Mouse (Mus musculus) embryonic facial prominence, embryonic 13.5 days (tissue): ENCODE measurements around the gene Ctss. TPM values are rescaled to one million over a fixed set of nuclear protein-coding genes. Genes with fewer than 3 reads are reported as not detected.
"Not testable (repeated sequence)": the region's sequence is repeated elsewhere in the genome, so short reads cannot be mapped to it uniquely, and the experiment has no call there.

ENCODE experiments used
- ATAC-seq: fragments of 200-750 bp; cut with Nextera tagmentation; 2 replicates; pipeline ENCODE4 v1.8.0; 2017; ENCODE audit warnings: low read depth; ENCODE audit not compliant: insufficient number of reproducible peaks, insufficient read depth, low FRiP score, low TSS enrichment
- H3K27ac ChIP-seq: fragments of 300-500 bp; sonication (generic); 2 replicates; pipeline ENCODE4 v1.5.1; 2015; ENCODE audit warnings: moderate library complexity, mild to moderate bottlenecking, inconsistent platforms
- H3K27me3 ChIP-seq: fragments of 300-500 bp; sonication (generic); 2 replicates; pipeline ENCODE4 v1.6.1; 2015; ENCODE audit warnings: mild to moderate bottlenecking, inconsistent platforms
- H3K36me3 ChIP-seq: fragments of 300-500 bp; sonication (generic); 2 replicates; pipeline ENCODE4 v1.6.1; 2015; ENCODE audit warnings: mild to moderate bottlenecking, inconsistent platforms
- H3K4me1 ChIP-seq: fragments of 300-500 bp; sonication (generic); 2 replicates; pipeline ENCODE4 v1.6.1; 2015; ENCODE audit warnings: inconsistent platforms
- H3K4me2 ChIP-seq: fragments of 300-500 bp; sonication (generic); 2 replicates; pipeline ENCODE4 v1.6.1; 2015; ENCODE audit warnings: moderate library complexity, mild to moderate bottlenecking, inconsistent platforms
- H3K4me3 ChIP-seq: fragments of 300-500 bp; sonication (generic); 2 replicates; pipeline ENCODE4 v1.5.1; 2015; ENCODE audit warnings: mild to moderate bottlenecking, inconsistent platforms
- H3K9ac ChIP-seq: fragments of 300-500 bp; sonication (generic); 2 replicates; pipeline ENCODE4 v1.6.1; 2015; ENCODE audit warnings: mild to moderate bottlenecking, inconsistent platforms
- H3K9me3 ChIP-seq: fragments of 300-500 bp; sonication (generic); 2 replicates; pipeline ENCODE4 v1.6.1; 2016; ENCODE audit warnings: inconsistent platforms
- WGBS: fragments of 180-500 bp; shearing (Covaris S2); methylation state at CpG from one replicate; pipeline ENCODE4 v1.1.7; 2015; ENCODE audit warnings: mixed read lengths; 5-methylcytosine and 5-hydroxymethylcytosine counted together
- polyA plus RNA-seq: library from polyadenylated mRNA; unstranded; fragments of >200 nt; fragmentation: Nextera tagmentation; extraction: Ambion mirVana; gene quantifications from 2 replicates; pipeline ENCODE4 v1.2.1, GENCODE M21; 2015

The Ctss gene
- polyA plus RNA-seq, 1 experiment from 2014 or later, result 11.8 TPM

DNA sequence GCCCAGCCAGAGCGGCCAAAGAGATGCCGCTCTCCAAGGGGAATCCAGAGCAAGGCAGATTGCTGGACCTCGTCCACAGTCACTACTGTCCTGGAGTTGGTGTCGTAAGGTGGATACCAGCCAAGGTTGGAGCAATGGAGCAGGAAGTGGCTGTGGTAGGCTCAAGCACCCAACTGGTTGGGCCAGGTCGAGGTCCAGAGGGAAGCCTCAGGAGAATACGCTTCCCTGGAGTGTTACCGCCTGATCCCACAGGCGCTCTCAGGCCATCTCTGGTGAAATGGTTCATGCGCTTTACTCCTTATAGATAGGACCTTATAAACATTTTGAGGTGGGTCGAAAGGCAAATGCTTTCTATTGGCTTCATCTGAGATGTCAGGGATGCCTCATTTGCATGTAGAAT, 12.3 kb downstream of the Ctss start:
- Histone ChIP-seq H3K9ac (no peak overlapping the region), H3K36me3 (no peaks in the 10 kb centered on the region), H3K9me3 (no peaks in the 10 kb centered on the region), H3K4me3 (no peak overlapping the region), H3K4me2 (no peak overlapping the region), H3K27ac (no peak overlapping the region), H3K27me3 (no peaks in the 10 kb centered on the region), H3K4me1 (no peaks in the 10 kb centered on the region)
- 90% methylated on average over 10 of the region's 10 CpGs for WGBS
- ATAC-seq, result no peak

GRCm38 (mm10) chr3:95539837-95540236, 13.3 kb downstream of the Ctss start:
- no peaks in the 10 kb centered on the region for H3K36me3 ChIP-seq

GRCm38 (mm10) chr3:95541186-95541585, 14.6 kb downstream of the Ctss start:
- H3K27me3 ChIP-seq, H3K27ac ChIP-seq, H3K4me3 ChIP-seq, ATAC-seq, H3K36me3 ChIP-seq, H3K4me2 ChIP-seq, H3K4me1 ChIP-seq, H3K9ac ChIP-seq, H3K9me3 ChIP-seq: not testable (repeated sequence)
- 73% methylated on average over 2 of the region's 2 CpGs for WGBS

More at GRCm38 (mm10) chr3:95539837-95540236, 13.3 kb downstream of the Ctss start:
- H3K4me3 ChIP-seq, result no peak overlapping the region
- no peak overlapping the region for H3K4me2 ChIP-seq
- H3K27me3 ChIP-seq, result no peaks in the 10 kb centered on the region
- no peak overlapping the region for H3K9ac ChIP-seq
- whole genome bisulfite sequencing, result 93% methylated on average over 4 of the region's 4 CpGs
- no peak for ATAC-seq
- no peak overlapping the region for H3K27ac ChIP-seq
- no peaks in the 10 kb centered on the region for H3K4me1 ChIP-seq
- no peaks in the 10 kb centered on the region for H3K9me3 ChIP-seq

- Histone ChIP-seq H3K27me3 (no peaks in the 10 kb centered on the region), H3K36me3 (no peaks in the 10 kb centered on the region), H3K4me3 (no peak overlapping the region), H3K27ac (no peak overlapping the region), H3K9ac (no peak overlapping the region), H3K4me2 (no peak overlapping the region), H3K4me1 (no peaks in the 10 kb centered on the region), H3K9me3 (no peaks in the 10 kb centered on the region)
- ATAC-seq, result no peak
Observed at GRCm38 (mm10) chr3:95542171-95542570, 15.6 kb downstream of the Ctss start.

- no peak overlapping the region for H3K27ac ChIP-seq
- no peak for ATAC-seq
- WGBS, result 68% methylated on average over 7 of the region's 7 CpGs
- no peaks in the 10 kb centered on the region for H3K27me3 ChIP-seq
- no peaks in the 10 kb centered on the region for H3K9me3 ChIP-seq
- no peaks in the 10 kb centered on the region for H3K4me1 ChIP-seq
- no peak overlapping the region for H3K4me2 ChIP-seq
- no peak overlapping the region for H3K9ac ChIP-seq
- H3K4me3 ChIP-seq, result no peak overlapping the region
- H3K36me3 ChIP-seq, result no peaks in the 10 kb centered on the region
Observed at GRCm38 (mm10) chr3:95542981-95543380, 16.4 kb downstream of the Ctss start.

DNA sequence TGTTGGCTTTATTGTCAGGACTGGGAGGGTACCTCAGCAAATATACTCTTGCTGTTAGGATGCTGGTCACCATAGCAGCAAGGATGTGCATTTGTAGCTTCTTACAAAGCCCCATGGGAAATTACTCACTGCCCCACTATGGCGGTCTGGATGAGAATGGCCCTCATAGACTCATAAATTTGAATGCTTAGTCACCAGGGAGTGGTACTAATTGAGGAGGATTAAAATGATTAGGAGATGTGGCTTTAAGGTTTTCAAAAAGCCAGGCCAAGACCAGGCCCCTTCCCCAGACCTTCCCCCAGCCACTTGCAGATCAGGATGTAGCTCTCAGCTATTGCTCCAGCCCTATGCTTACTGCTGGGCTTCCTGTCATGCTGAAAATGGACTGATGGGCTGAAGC, 23.6 kb downstream of the Ctss start:
- ATAC-seq, result no peak
- Histone ChIP-seq H3K27ac (no peak overlapping the region), H3K4me1 (no peaks in the 10 kb centered on the region), H3K4me2 (no peak overlapping the region), H3K36me3 (no peaks in the 10 kb centered on the region), H3K27me3 (no peaks in the 10 kb centered on the region), H3K4me3 (no peak overlapping the region), H3K9ac (no peak overlapping the region), H3K9me3 (no peaks in the 10 kb centered on the region)
- 90% methylated on average over 1 of the region's 1 CpGs for WGBS

- Histone ChIP-seq H3K4me1 (no peaks in the 10 kb centered on the region), H3K9ac (no peak overlapping the region), H3K27me3 (no peaks in the 10 kb centered on the region), H3K36me3 (no peaks in the 10 kb centered on the region), H3K27ac (no peak overlapping the region), H3K4me3 (no peak overlapping the region), H3K9me3 (no peaks in the 10 kb centered on the region), H3K4me2 (no peak overlapping the region)
- no peak for ATAC-seq
- 58% methylated on average over 3 of the region's 3 CpGs for WGBS
Observed at GRCm38 (mm10) chr3:95553986-95554385, 27.4 kb downstream of the Ctss start.

DNA sequence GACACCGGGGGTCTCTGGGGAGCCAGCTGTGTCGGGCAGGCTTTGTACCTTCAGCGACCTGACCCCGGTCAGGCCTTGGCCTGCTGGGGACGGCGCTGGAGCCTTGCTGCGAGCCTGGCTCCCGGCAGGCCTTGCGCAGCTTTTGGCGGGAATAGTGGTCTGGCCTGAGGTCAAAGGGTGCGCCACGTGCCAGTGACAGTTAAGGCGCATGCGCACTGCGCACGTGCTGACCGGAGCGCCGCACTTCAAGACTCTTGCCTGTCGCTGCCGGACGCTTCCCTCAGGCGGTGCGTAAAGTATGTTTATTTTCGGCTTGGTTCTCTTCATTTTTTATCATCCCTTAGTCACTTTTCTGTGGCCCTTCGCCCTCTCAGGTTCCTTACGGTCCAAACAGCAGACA, 32.9 kb downstream of the Ctss start, which contains the start of gene Hormad1:
TSS of gene Hormad1 (plus strand) at position 241 of the 400 bp plus-strand sequence.
- ATAC-seq, result no peak
- Histone ChIP-seq H3K4me2 (no peak within 1 kb of the TSS), H3K9ac (no peak within 1 kb of the TSS), H3K4me3 (no peak within 1 kb of the TSS), H3K36me3 (no peaks in the 10 kb centered on the region), H3K4me1 (no peaks in the 10 kb centered on the region), H3K9me3 (no peaks in the 10 kb centered on the region), H3K27me3 (no peaks in the 10 kb centered on the region), H3K27ac (no peak within 1 kb of the TSS)
- 92% methylated on average over 27 of the region's 27 CpGs for WGBS

- no peak overlapping the region for H3K9ac ChIP-seq
- no peak for ATAC-seq
- H3K36me3 ChIP-seq, result no peaks in the 10 kb centered on the region
- no peak overlapping the region for H3K27ac ChIP-seq
- 89% methylated on average over 3 of the region's 3 CpGs for WGBS
- no peaks in the 10 kb centered on the region for H3K9me3 ChIP-seq
- no peak overlapping the region for H3K4me2 ChIP-seq
- H3K27me3 ChIP-seq, result no peaks in the 10 kb centered on the region
- H3K4me1 ChIP-seq, result no peaks in the 10 kb centered on the region
- H3K4me3 ChIP-seq, result no peak overlapping the region
Observed at GRCm38 (mm10) chr3:95560738-95561137, 34.2 kb downstream of the Ctss start.

GRCm38 (mm10) chr3:95561826-95562225, 35.2 kb downstream of the Ctss start:
- Histone ChIP-seq H3K4me2 (no peak overlapping the region), H3K27ac (no peak overlapping the region), H3K9me3 (no peaks in the 10 kb centered on the region), H3K36me3 (no peaks in the 10 kb centered on the region), H3K27me3 (no peaks in the 10 kb centered on the region), H3K9ac (no peak overlapping the region), H3K4me1 (no peaks in the 10 kb centered on the region), H3K4me3 (no peak overlapping the region)
- ATAC-seq, result no peak
- 62% methylated on average over 2 of the region's 2 CpGs for WGBS

- Histone ChIP-seq H3K27ac (no peak overlapping the region), H3K27me3 (no peaks in the 10 kb centered on the region), H3K4me2 (no peak overlapping the region), H3K4me1 (no peaks in the 10 kb centered on the region), H3K9me3 (no peaks in the 10 kb centered on the region), H3K36me3 (no peaks in the 10 kb centered on the region), H3K9ac (no peak overlapping the region), H3K4me3 (no peak overlapping the region)
- no peak for ATAC-seq
- 92% methylated on average over 3 of the region's 3 CpGs for WGBS
Observed at GRCm38 (mm10) chr3:95569585-95569984, 43.0 kb downstream of the Ctss start.

DNA sequence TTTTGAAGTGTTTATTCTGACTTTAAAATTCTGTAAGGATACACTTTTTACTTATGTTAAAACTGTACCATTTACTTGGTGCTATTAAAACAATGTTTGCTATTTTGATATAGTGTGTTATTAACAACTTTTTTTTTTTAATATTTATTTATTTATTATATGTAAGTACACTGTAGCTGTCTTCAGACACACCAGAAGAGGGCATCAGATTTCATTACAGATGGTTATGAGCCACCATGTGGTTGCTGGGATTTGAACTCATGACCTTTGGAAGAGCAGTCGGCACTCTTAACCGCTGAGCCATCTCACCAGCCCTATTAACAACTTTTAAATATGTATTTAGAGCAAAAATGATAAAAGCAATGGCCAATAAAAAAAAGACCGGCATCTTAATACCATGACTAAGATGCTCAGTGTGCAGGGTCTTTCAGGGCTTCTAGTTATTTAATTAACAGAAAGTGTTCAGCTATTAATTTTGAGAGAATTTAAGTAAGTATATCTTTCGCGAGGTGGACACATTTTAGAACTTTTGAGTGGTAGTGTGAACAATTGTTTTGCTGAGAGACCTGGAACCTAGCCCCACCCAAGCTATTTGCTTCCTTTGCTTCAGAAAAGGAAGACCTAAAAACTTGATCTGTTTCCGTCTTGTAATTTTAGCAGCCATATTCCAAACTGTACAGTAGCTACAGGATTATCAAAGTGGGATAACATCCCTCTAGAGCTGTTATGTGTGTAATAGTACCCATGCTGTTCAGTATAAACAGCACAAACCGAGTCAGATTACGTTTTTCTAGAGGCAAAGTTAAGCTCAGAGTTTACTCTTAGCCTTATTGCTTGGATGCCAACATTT, 61.4 kb downstream of the Ctss start:
- whole genome bisulfite sequencing, result 52% methylated on average over 8 of the region's 8 CpGs
- Histone ChIP-seq H3K27me3 (no peaks in the 10 kb centered on the region), H3K4me3 (peak overlapping the region; percentile 60), H3K36me3 (peaks cover 13% of the 10 kb centered on the region), H3K9me3 (no peaks in the 10 kb centered on the region), H3K4me1 (peaks cover 4% of the 10 kb centered on the region; the same call in 1 of the 2 replicates), H3K4me2 (peak overlapping the region; percentile 65), H3K9ac (no peak overlapping the region), H3K27ac (no peak overlapping the region)
- ATAC-seq, result no peak
